Mouse (Mus musculus): ENCODE data around the gene Thpo.

Thpo gene

GRCm38 (mm10) chr16:20703699-20704400 is 30.5 kb downstream of the Thpo start:
- DNase-seq (ENCODE audit: low spot score in 2 of 2), result no peak

- no peak for DNase-seq (ENCODE audit: low spot score in 2 of 2)
Observed at GRCm38 (mm10) chr16:20703071-20703470, 31.2 kb downstream of the Thpo start.

GRCm38 (mm10) chr16:20702522-20702893 is 31.8 kb downstream of the Thpo start:
- DNase-seq (ENCODE audit: low spot score in 2 of 2), result peak; percentile 77 to 80

- DNase-seq (ENCODE audit: low spot score in 2 of 2), result no peak
Observed at GRCm38 (mm10) chr16:20701729-20702521, 32.4 kb downstream of the Thpo start.

GRCm38 (mm10) chr16:20701316-20701715 is 33.0 kb downstream of the Thpo start:
- no peak for DNase-seq (ENCODE audit: low spot score in 2 of 2)

- no peak for DNase-seq (ENCODE audit: low spot score in 2 of 2)
Observed at GRCm38 (mm10) chr16:20700036-20700435, 34.3 kb downstream of the Thpo start.

GRCm38 (mm10) chr16:20699266-20699665 is 35.0 kb downstream of the Thpo start:
- no peak for DNase-seq (ENCODE audit: low spot score in 2 of 2)

- DNase-seq (ENCODE audit: low spot score in 2 of 2), result peak; percentile 82 to 90
Observed at GRCm38 (mm10) chr16:20695622-20696323, 38.5 kb downstream of the Thpo start.

GRCm38 (mm10) chr16:20694781-20695180 is 39.5 kb downstream of the Thpo start:
- DNase-seq (ENCODE audit: low spot score in 2 of 2), result peak in 1 of 2 experiments; percentile 50

- DNase-seq (ENCODE audit: low spot score in 2 of 2), result peak; percentile 82 to 88
Observed at GRCm38 (mm10) chr16:20693111-20693701, 41.1 kb downstream of the Thpo start, which contains the start of gene Fam131a. Fam131a (plus strand) TSS chr16:20693241.

GRCm38 (mm10) chr16:20692241-20692965 is 41.9 kb downstream of the Thpo start:
- no peak for DNase-seq (ENCODE audit: low spot score in 2 of 2)

GRCm38 (mm10) chr16:20691617-20692016 is 42.7 kb downstream of the Thpo start:
- no peak for DNase-seq (ENCODE audit: low spot score in 2 of 2)

GRCm38 (mm10) chr16:20690774-20691173 is 43.5 kb downstream of the Thpo start:
- DNase-seq (ENCODE audit: low spot score in 2 of 2), result no peak

- peak; percentile 76 to 88 for DNase-seq (ENCODE audit: low spot score in 2 of 2)
Observed at GRCm38 (mm10) chr16:20677974-20678675, 56.2 kb downstream of the Thpo start.

GRCm38 (mm10) chr16:20677380-20677779 is 56.9 kb downstream of the Thpo start:
- DNase-seq (ENCODE audit: low spot score in 2 of 2), result no peak

- DNase-seq (ENCODE audit: low spot score in 2 of 2), result no peak
Observed at GRCm38 (mm10) chr16:20676702-20677101, 57.6 kb downstream of the Thpo start.

- no peak for DNase-seq (ENCODE audit: low spot score in 2 of 2)
Observed at GRCm38 (mm10) chr16:20675213-20675612, 59.1 kb downstream of the Thpo start.
